Mouse (Mus musculus) myocyte (in vitro differentiated cells): ENCODE results near the gene Fam207a.

Experiments used
- E2F4 ChIP-seq: IDR thresholded peaks from one replicate; pipeline ENCODE4 v1.6.1; 2011; ENCODE audit warnings: mild to moderate bottlenecking, control low read depth, moderate library complexity; ENCODE audit not compliant: insufficient read depth
- MAX ChIP-seq: IDR thresholded peaks from one replicate; pipeline ENCODE4 v1.6.1; 2011; ENCODE audit warnings: low read depth, mild to moderate bottlenecking, control low read depth
- MYOD1 ChIP-seq, 3 experiments: IDR thresholded peaks; one replicate each; pipeline ENCODE4 v1.6.1; 2011; ENCODE audit warnings: control low read depth in 2 of 3, low read depth in 2 of 3, mild to moderate bottlenecking in 2 of 3, moderate library complexity in 1 of 3; ENCODE audit not compliant: insufficient read length in 2 of 3, control insufficient read depth in 1 of 3
- POLR2A ChIP-seq: IDR thresholded peaks from one replicate; pipeline ENCODE4 v1.6.1; 2011; ENCODE audit warnings: low read depth, mild to moderate bottlenecking, control low read depth, moderate library complexity; ENCODE audit not compliant: insufficient read length

DNA sequence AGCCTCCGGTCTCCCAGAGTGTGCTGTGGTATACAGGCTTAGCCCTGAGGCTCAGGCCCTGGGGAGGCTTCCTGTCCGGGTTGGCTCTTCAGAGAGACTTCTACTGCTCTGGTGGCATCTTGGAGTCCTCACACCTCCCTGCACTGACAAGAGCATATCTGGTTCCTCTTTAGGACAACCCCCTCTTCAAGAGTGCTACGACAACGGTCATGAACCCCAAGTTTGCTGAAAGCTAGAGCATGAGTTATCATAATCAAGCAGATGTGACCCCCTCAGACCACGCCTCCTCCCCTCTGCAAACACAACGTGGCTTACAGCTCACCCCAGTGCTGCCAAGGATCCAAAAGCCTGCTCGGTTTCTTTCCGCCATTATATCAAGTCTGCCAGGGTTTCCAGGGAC is 49.4 kb upstream of the Fam207a start:
- TF ChIP-seq E2F4: no peak
- TF ChIP-seq MYOD1 (IDR thresholded peaks at IDR 0.05; ENCODE audit: control insufficient read depth in 1 of 3, insufficient read length in 2 of 3, low read depth in 2 of 3): no peak
- no peak for TF ChIP-seq POLR2A
- no peak for TF ChIP-seq MAX
